ENCODE assay signal across 9 mouse cellular contexts in the genomic region with DNA sequence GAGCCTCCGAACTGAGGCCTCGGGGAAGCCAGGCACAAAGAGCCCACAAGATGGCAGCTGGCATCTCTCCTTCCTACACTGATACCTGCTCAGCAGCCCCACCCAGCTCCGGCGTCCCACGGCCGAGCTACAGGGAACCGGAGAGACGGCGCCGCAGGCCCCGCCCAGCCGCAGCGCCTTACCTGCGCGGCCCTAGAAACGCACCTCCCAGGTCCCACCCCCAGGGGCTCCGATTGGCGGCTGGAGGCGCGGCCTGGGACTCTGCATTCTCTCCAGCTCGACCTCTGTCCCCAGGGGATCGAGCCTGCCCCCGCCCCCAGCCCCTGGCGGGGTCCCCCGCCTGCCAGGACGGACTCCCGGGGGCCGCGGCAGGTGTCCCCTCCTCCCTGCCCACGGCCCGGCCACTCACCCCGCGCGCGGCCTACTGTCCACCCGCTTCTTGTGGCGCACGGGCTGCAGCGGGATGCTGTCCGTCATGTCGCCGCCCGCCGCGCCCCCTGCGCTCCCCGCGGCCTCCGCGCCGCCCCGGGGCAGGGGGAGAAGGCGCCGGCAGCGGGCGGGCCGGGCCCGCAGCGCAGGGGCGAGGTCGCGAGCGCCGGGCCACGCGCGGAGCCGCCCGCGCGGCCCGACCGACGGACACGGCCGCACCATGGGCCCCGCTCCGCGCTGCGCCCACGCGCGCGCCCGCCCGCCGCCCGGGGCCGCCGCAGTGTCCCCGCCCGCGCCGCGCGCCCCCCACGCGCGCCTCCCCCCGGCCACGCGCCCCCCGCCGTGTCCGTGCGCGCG. TPM values are rescaled to one million over a fixed set of nuclear protein-coding genes. Genes with fewer than 3 reads are reported as not detected.
DNase-seq lines count a peak whose midpoint lies in the region; ATAC-seq lines count a peak whose summit lies in the region.
"Had no signal": no experiment of that assay in that cellular context is flagged by ENCODE, and none has a peak within 500 bp of the region (broad histone marks: within the 10 kb centered on the region; RNA-seq: fewer than 3 reads in every experiment).

No protein-coding gene starts in this region.

- DNase-seq in adrenal gland, adult 18-20 months (ENCODE audit: low spot score in 2 of 2), result peak; percentile 60 to 67
- DNase-seq in cerebellum, postnatal 25 days, result peak; percentile 90 to 92
- peak; percentile 34 for DNase-seq in gastrocnemius, postnatal 14 days
- peak; percentile 60 to 89 for DNase-seq in left cerebral cortex, adult 8-10 months (ENCODE audit: low spot score in 2 of 2)
- peak; percentile 88 for DNase-seq in lung, postnatal 36 days
- DNase-seq in right cerebral cortex, postnatal 14 days, result peak; percentile 75
- DNase-seq in MN1 (ENCODE audit: low spot score), result no peak

- ATAC-seq in inflammation-experienced regulatory T-cells, adult 6 months, result peak; percentile 69

- intact Hi-C loops in gastrocnemius, postnatal 14 days (cut with DNase I; ENCODE audit: low total_unique reads), result loop anchor here (5.0 kb wide), 1 partner anchor 49 kb away; no protein-coding TSS in a partner anchor

RNA-seq across cellular contexts. Expression of a gene that starts 0.7 kb away (rescaled TPM):
- total RNA-seq in adrenal gland, adult 18-20 months (2021), result 100 to 1,000 TPM in 1 of 2 experiments, 10 to 100 TPM in 1; 74.1 to 115 TPM
- total RNA-seq in gastrocnemius, postnatal 14 days (2021), result 10 to 100 TPM; 14.9 to 16.9 TPM
- polyA plus RNA-seq in inflammation-experienced regulatory T-cells, adult 6 months (2017; shearing (Covaris generic)), result 10 to 100 TPM in 2 of 3 experiments, 1 to 10 TPM in 1; 6.8 to 11.0 (median 10.6) TPM
- total RNA-seq in left cerebral cortex, adult 8-10 months (2022), result 100 to 1,000 TPM; 400 to 416 (median 410) TPM

RNA-seq across cellular contexts. Expression of a gene that starts 26.3 kb away (rescaled TPM):
- not detected for total RNA-seq in adrenal gland, adult 18-20 months (2021)
- under 1 TPM; 0.71 to 0.98 TPM for total RNA-seq in gastrocnemius, postnatal 14 days (2021)
- under 1 TPM in 1 of 3 experiments, not detected in 2; 0.13 TPM for polyA plus RNA-seq in inflammation-experienced regulatory T-cells, adult 6 months (2017; shearing (Covaris generic))
- under 1 TPM in 2 of 4 experiments, not detected in 2; 0.39 to 0.66 TPM for total RNA-seq in left cerebral cortex, adult 8-10 months (2022)
- total RNA-seq: hematopoietic stem cell, adult 5-6 weeks had no signal

Comparison
In these comparisons a context has a peak if more than half of its experiments do, and no peak if none do; other contexts are left out.
1. RNA of a gene that starts 0.7 kb away (total RNA-seq): 400 to 416 TPM in left cerebral cortex, adult 8-10 months and 74.1 to 115 TPM in adrenal gland, adult 18-20 months; 14.9 to 16.9 TPM in gastrocnemius, postnatal 14 days; every median in the first group is over 4 times any median in the second.